Mouse (Mus musculus): ENCODE data around the gene Irf2. TPM values are rescaled to one million over a fixed set of nuclear protein-coding genes. Genes with fewer than 3 reads are reported as not detected.

The Irf2 gene
- polyA plus RNA-seq, 1 experiment from 2014 or later, result 9.1 TPM

DNA sequence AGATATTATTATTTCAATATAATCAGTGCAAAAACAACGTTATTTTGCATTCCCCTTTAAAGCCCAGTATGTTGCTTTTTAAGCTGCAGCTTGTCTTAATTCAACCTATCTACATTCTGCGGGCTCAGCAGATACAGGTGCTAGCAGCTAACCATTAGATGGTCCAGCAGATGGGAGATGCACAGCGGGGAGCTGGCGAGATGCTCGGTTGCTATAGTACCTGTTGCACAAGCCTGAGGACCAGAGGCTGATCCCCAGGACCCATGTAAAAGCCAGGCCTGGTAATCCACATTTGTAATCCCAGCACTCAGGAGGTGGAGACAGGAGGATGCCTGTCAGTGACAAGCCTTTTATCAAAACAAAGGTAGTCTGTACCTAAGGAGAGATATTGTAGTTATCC lies 10.5 kb downstream of the Irf2 start:
- Histone ChIP-seq H3K27me3 (ENCODE audit: insufficient read depth, poor library complexity, severe bottlenecking) (no peaks in the 10 kb centered on the region), H3K4me3 (no peak overlapping the region), H3K36me3 (no peaks in the 10 kb centered on the region), H3K27ac (no peak overlapping the region), H3K4me1 (replicated peaks) (peaks cover 19% of the 10 kb centered on the region), H3K9me3 (no peaks in the 10 kb centered on the region)
- DNase-seq (ENCODE audit: low spot score), result no peak
- WGBS, result 67% methylated on average over 5 of the region's 5 CpGs

DNA sequence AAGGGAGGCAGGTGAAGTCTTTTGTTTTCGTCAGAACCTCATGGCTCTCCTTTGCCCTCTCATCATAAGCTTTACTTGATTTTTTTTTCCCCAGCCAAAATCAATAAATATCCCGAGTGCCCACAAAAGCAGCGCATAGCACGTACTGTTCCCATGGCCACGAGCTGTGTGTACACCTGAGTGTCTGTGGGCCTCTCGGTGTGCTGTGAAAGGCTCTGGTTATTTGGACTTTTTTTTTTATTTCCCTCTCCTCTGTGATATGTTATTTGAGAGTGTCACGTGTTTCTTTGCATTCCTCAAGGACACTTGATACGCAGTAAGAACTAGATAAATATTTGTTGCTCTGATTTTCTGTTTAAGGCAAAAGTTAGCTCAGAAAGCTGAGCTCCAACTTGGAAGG lies 11.0 kb downstream of the Irf2 start:
- Histone ChIP-seq H3K27ac (no peak overlapping the region), H3K4me1 (replicated peaks) (peaks cover 19% of the 10 kb centered on the region), H3K27me3 (ENCODE audit: insufficient read depth, poor library complexity, severe bottlenecking) (no peaks in the 10 kb centered on the region), H3K9me3 (no peaks in the 10 kb centered on the region), H3K36me3 (no peaks in the 10 kb centered on the region), H3K4me3 (no peak overlapping the region)
- no peak for DNase-seq (ENCODE audit: low spot score)
- WGBS, result 77% methylated on average over 8 of the region's 8 CpGs

DNA sequence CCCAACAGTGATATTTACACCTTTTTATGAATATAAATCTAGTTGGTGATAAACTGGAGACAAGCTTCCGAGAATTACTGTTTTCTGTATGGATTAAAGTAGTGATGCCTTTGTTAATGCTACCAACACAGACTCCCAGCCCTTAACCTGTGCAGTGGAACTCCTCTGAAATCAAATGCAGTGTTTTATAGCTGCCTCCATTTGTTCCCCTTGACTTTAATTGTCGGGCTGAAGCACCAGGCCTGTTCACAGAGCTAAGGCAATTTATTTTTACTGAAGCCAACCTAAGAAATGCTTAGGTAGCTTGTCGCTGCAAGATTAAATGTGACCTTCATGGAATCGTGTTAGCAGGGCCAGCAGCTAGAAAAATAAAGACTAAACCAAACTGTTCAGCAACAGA lies 11.6 kb downstream of the Irf2 start:
- no peak for DNase-seq (ENCODE audit: low spot score)
- no peaks in the 10 kb centered on the region for H3K9me3 ChIP-seq
- 74% methylated on average over 4 of the region's 4 CpGs for WGBS
- no peaks in the 10 kb centered on the region for H3K36me3 ChIP-seq
- H3K4me3 ChIP-seq, result no peak overlapping the region
- H3K4me1 ChIP-seq (replicated peaks), result peaks cover 15% of the 10 kb centered on the region
- no peak overlapping the region for H3K27ac ChIP-seq
- H3K27me3 ChIP-seq (ENCODE audit: insufficient read depth, poor library complexity, severe bottlenecking), result no peaks in the 10 kb centered on the region

DNA sequence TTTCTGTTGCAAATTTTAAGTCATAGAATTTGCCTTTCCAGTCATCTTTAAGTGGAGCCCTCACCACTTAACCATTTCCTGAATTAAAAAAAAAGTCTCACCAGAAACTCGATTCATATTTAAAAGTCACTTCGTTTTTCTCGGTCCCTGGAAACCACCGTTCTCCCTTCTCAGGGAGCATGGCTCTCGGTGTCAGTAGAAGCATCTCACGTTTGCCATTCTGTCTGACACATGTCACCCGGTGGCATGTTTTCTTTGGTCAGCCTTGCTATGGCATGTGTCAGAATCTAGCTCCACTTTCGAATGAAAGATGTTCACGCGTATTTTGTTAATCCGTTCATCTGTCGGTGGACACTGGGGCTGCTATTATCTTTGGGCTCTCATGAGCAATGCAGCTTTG lies 13.5 kb downstream of the Irf2 start:
- no peak for DNase-seq (ENCODE audit: low spot score)
- H3K4me1 ChIP-seq (replicated peaks), result peaks cover 15% of the 10 kb centered on the region
- H3K27me3 ChIP-seq (ENCODE audit: insufficient read depth, poor library complexity, severe bottlenecking), result no peaks in the 10 kb centered on the region
- no peak overlapping the region for H3K27ac ChIP-seq
- H3K36me3 ChIP-seq, result peaks cover 6% of the 10 kb centered on the region; the same call in 1 of the 2 replicates
- WGBS, result 79% methylated on average over 12 of the region's 12 CpGs
- no peaks in the 10 kb centered on the region for H3K9me3 ChIP-seq
- no peak overlapping the region for H3K4me3 ChIP-seq

DNA sequence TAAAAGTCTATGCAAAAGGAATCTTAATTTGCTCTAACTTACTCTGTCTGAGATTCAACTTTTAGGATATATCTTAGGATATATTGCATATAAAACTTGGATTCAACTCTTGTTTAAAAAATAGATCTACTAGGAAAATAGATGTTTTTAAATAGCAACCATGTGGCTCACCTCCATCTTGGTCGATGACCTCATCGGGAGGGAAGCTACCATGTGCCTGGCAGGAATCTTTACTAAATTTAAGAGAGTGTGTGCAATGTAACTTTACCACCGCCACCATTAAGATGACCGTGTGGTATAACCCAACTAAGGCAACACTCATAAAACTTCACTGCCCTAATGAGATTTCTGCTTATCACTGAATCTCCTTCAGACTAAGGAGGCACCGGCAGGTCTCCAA lies 14.8 kb downstream of the Irf2 start:
- no peak overlapping the region for H3K4me3 ChIP-seq
- no peak for DNase-seq (ENCODE audit: low spot score)
- no peaks in the 10 kb centered on the region for H3K9me3 ChIP-seq
- no peak overlapping the region for H3K27ac ChIP-seq
- peaks cover 15% of the 10 kb centered on the region for H3K4me1 ChIP-seq (replicated peaks)
- no peaks in the 10 kb centered on the region for H3K27me3 ChIP-seq (ENCODE audit: insufficient read depth, poor library complexity, severe bottlenecking)
- 96% methylated on average over 5 of the region's 5 CpGs for WGBS
- H3K36me3 ChIP-seq, result peaks cover 9% of the 10 kb centered on the region; the same call in 1 of the 2 replicates

DNA sequence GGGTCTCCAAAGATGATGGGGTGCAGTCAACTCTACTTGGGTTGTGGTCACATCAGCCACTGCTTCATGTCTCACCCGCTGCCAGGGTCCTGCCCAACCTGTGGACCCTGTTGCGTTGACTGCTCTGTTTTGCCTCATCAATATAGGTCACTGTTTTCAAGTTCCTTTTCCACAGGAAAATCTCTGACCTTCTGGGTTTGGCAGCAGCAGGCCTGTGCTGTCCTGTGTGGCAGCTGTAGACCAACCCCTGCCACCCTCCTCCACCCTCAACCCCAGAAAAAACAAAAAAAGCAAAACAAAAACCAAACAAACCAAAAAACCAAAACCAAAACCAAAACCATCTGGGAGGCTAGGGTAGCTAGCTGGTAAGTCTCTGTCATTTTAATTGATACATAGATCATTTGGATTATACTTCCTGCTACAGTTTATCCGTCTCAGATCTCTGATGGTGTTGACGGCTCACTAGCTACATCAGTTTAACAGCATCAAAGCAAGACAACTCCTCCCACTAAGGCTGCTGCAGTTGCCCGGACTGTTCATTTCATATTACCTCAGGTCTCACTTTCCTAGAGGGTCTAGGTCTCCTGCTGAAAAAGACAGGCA lies 16.3 kb downstream of the Irf2 start:
- Histone ChIP-seq H3K4me3 (no peak overlapping the region), H3K27ac (no peak overlapping the region), H3K27me3 (ENCODE audit: insufficient read depth, poor library complexity, severe bottlenecking) (no peaks in the 10 kb centered on the region), H3K36me3 (peaks cover 13% of the 10 kb centered on the region; the same call in 1 of the 2 replicates), H3K4me1 (replicated peaks) (peaks cover 5% of the 10 kb centered on the region), H3K9me3 (no peaks in the 10 kb centered on the region)
- 83% methylated on average over 5 of the region's 5 CpGs for WGBS
- DNase-seq (ENCODE audit: low spot score), result no peak

DNA sequence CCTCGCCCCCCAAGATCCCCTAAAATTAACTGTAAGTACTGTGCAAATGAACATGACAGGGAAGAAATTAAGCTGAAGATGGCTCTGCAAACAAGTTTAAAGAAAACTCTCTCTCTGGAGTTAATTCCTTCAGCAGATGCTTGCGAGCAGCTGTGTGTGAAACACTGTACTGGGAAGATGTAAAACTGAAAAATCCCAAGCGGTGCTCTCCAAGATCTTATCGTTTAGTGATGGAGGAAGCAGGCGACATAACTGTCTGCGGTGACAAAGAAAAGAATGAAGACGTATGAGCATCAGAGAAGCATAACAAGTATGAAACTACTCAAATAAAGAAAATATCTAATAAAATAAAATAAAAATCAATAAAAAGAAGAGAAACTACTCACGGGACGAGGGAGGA lies 18.1 kb downstream of the Irf2 start:
- Histone ChIP-seq H3K9me3 (no peaks in the 10 kb centered on the region), H3K36me3 (peaks cover 13% of the 10 kb centered on the region; the same call in 1 of the 2 replicates), H3K27me3 (ENCODE audit: insufficient read depth, poor library complexity, severe bottlenecking) (no peaks in the 10 kb centered on the region), H3K4me1 (replicated peaks) (peaks cover under 1% of the 10 kb centered on the region), H3K27ac (no peak overlapping the region), H3K4me3 (no peak overlapping the region)
- no peak for DNase-seq (ENCODE audit: low spot score)
- WGBS, result 95% methylated on average over 9 of the region's 9 CpGs

DNA sequence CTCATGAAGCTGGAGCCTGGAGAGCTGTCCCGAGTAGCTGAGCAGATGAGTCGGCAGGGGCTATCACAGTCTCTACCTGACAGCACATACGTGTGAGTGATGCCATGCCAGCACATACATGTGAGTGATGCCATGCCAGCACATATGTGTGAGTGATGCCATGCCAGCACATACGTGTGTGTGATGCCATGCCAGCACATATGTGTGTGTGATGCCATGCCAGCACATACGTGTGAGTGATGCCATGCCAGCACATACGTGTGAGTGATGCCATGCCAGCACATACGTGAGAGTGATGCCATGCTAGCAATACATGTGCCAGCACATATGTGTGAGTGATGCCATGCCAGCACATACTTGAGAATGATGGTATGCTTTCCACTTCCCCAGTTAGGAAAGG lies 18.6 kb downstream of the Irf2 start:
- Histone ChIP-seq H3K4me1 (replicated peaks) (no peaks in the 10 kb centered on the region; the same call in 1 of the 2 replicates), H3K9me3 (no peaks in the 10 kb centered on the region), H3K27me3 (ENCODE audit: insufficient read depth, poor library complexity, severe bottlenecking) (no peaks in the 10 kb centered on the region), H3K36me3 (peaks cover 13% of the 10 kb centered on the region; the same call in 1 of the 2 replicates), H3K27ac (no peak overlapping the region), H3K4me3 (no peak overlapping the region)
- DNase-seq (ENCODE audit: low spot score), result no peak
- 95% methylated on average over 7 of the region's 7 CpGs for WGBS

DNA sequence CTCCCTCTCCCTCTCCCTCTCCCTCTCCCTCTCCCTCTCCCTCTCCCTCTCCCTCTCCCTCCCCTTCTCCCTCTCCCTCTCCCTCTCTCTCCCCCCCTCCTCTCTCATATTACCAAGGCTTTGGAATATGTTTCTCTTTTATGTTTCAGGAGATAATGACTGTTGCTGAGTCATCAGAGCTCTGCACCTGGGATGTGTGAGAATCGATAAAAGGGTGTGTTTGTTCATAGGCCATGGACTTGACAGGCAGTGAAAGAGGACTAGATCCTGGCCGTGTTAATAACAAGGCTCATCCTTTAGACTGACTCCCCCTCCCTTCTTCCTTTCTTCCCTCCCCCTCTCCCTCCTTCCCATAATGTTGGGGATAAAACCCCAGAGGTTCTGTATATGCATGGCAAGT lies 19.1 kb downstream of the Irf2 start:
- DNase-seq (ENCODE audit: low spot score), result no peak
- no peaks in the 10 kb centered on the region for H3K4me1 ChIP-seq (replicated peaks)
- H3K36me3 ChIP-seq, result peaks cover 13% of the 10 kb centered on the region; the same call in 1 of the 2 replicates
- no peak overlapping the region for H3K4me3 ChIP-seq
- H3K27me3 ChIP-seq (ENCODE audit: insufficient read depth, poor library complexity, severe bottlenecking), result no peaks in the 10 kb centered on the region
- H3K27ac ChIP-seq, result no peak overlapping the region
- H3K9me3 ChIP-seq, result no peaks in the 10 kb centered on the region
- 87% methylated on average over 2 of the region's 2 CpGs for WGBS

DNA sequence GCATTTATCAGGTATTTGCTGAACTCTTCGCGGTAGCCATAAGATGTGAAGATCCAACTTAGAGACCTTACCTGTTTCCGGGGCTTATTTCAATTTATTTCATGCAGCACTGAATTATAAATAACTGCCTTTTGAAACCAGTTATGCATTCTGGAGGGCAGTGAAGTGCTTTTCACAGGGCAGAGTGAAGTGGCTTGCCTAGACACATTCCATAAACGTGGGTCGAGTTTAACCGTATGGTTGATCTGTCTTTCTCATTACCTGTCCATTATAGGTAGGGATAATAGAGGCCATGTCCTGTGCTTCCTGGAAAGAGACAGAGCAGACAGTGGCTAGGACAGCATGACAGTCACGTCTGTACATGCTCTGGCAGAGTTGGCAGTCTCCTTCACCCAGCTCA lies 20.0 kb downstream of the Irf2 start:
- 91% methylated on average over 7 of the region's 7 CpGs for WGBS
- no peak for DNase-seq (ENCODE audit: low spot score)
- no peak overlapping the region for H3K4me3 ChIP-seq
- H3K36me3 ChIP-seq, result peaks cover 13% of the 10 kb centered on the region; the same call in 1 of the 2 replicates
- no peaks in the 10 kb centered on the region for H3K9me3 ChIP-seq
- no peaks in the 10 kb centered on the region for H3K4me1 ChIP-seq (replicated peaks)
- H3K27me3 ChIP-seq (ENCODE audit: insufficient read depth, poor library complexity, severe bottlenecking), result no peaks in the 10 kb centered on the region
- H3K27ac ChIP-seq, result no peak overlapping the region

DNA sequence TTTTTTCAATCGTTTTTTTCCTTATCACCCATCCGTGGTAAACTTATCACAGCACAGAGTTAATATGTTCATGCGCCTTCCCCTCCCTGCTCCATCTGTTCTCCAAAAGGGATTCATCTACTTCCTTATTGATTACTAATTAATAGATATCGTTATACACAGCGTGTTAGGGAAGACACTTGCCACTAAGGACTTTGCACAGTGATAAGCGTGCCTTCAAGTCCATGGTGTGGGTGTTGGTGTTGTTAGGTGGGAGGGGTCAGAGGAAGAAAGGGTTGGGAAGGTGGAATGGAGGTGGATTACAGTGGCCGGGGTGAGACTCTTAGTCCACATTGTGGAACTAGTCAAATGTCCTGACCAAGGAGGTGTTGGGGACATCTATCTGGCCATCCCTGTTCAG lies 21.2 kb downstream of the Irf2 start:
- H3K36me3 ChIP-seq, result peaks cover 13% of the 10 kb centered on the region; the same call in 1 of the 2 replicates
- H3K27ac ChIP-seq, result no peak overlapping the region
- H3K27me3 ChIP-seq (ENCODE audit: insufficient read depth, poor library complexity, severe bottlenecking), result no peaks in the 10 kb centered on the region
- no peak for DNase-seq (ENCODE audit: low spot score)
- H3K9me3 ChIP-seq, result no peaks in the 10 kb centered on the region
- H3K4me1 ChIP-seq (replicated peaks), result no peaks in the 10 kb centered on the region
- H3K4me3 ChIP-seq, result no peak overlapping the region
- WGBS, result 93% methylated on average over 7 of the region's 7 CpGs

DNA sequence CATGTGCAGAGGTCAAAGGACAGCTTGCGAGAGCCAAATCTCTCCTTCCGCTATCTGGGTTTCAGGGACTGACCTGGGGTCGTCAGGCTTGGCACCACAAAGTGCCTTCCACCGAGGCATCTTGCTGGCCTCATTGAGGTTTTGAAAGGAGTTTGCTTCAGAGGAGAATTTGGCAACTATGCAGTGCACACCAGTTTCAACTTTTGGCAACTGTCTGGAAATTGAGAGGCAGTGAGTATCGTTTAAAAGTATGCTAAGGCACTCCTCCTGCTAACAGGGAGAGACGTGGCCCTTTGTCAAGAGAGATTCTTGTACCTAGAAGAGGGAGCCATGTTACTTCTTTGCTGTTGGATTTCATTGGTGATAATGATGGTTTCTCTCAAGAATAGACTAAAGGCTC lies 21.9 kb downstream of the Irf2 start:
- Histone ChIP-seq H3K4me3 (no peak overlapping the region), H3K27me3 (ENCODE audit: insufficient read depth, poor library complexity, severe bottlenecking) (no peaks in the 10 kb centered on the region), H3K4me1 (replicated peaks) (no peaks in the 10 kb centered on the region), H3K36me3 (peaks cover 13% of the 10 kb centered on the region; the same call in 1 of the 2 replicates), H3K9me3 (no peaks in the 10 kb centered on the region), H3K27ac (no peak overlapping the region)
- DNase-seq (ENCODE audit: low spot score), result no peak
- WGBS, result 86% methylated on average over 6 of the region's 6 CpGs

DNA sequence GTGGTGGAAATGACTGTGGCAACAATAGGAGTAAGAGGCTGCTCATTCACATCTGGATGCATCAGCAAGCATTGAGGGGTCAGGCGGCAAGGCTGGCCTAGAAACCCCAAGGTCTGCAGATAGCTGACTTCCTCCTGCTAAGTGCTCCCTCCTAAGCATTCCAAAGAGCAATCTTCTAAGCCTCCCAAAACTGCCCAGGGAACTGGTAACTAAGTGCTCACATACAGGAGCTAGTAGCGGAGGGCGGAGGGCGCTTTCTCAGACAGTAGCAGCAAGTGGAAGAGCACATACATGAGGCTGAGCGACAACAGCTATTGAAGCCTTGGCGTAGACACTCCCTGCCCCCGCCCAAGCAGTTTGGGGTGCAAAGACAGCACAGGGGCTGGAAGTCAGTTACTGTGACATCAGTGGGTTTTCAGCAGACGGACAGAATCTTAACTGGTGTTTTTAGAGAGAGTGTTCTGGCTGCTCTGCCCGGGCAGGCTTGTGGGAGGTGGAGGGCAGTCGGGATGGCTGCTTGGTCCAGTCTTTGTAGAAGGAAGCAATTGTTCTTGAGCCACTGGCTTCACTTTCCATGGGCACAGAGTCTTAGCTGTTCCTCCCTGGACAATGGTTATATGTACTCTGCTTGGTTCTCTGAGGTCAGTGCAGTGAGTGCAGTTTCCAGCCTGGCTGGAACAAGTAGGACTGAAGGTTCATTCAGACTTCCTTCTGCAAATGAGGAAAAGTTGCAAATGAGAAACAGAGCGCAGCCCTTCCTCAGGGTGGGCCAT lies 30.1 kb downstream of the Irf2 start:
- WGBS, result 60% methylated on average over 11 of the region's 11 CpGs
- Histone ChIP-seq H3K27me3 (ENCODE audit: insufficient read depth, poor library complexity, severe bottlenecking) (no peaks in the 10 kb centered on the region), H3K9me3 (peaks cover 5% of the 10 kb centered on the region; the same call in 1 of the 2 replicates), H3K27ac (peak overlapping the region; percentile 70), H3K36me3 (peaks cover 11% of the 10 kb centered on the region), H3K4me1 (replicated peaks) (peaks cover 38% of the 10 kb centered on the region), H3K4me3 (no peak overlapping the region)
- peak; percentile 29 for DNase-seq (ENCODE audit: low spot score)
